Mouse (Mus musculus) CH12.LX (cell line): Measurements from ENCODE around the gene Tmem258.

Experiments
- BHLHE40 ChIP-seq: IDR thresholded peaks from 2 replicates; pipeline ENCODE4 v1.6.1; 2011; ENCODE audit warnings: mild to moderate bottlenecking, low read depth, low read length, improper control_type of control experiment
- CHD2 ChIP-seq: IDR thresholded peaks from 2 replicates; pipeline ENCODE4 v1.6.1; 2011; ENCODE audit warnings: low read length, improper control_type of control experiment
- CTCF ChIP-seq, 2 experiments: IDR thresholded peaks in 1 of 2; conservative IDR thresholded peaks in 1 of 2; 2 replicates each; pipeline ENCODE4 v1.5.1; 2011 to 2012; ENCODE audit warnings: low read depth in 2 of 2, low read length in 2 of 2, improper control_type of control experiment in 1 of 2, inconsistent platforms in 1 of 2, mild to moderate bottlenecking in 1 of 2, moderate library complexity in 1 of 2
- EP300 ChIP-seq: IDR thresholded peaks from 2 replicates; pipeline ENCODE4 v1.6.1; 2011; ENCODE audit warnings: low read length, improper control_type of control experiment
- HCFC1 ChIP-seq: IDR thresholded peaks from 2 replicates; pipeline ENCODE4 v1.6.1; 2012; ENCODE audit warnings: low read depth, mild to moderate bottlenecking, inconsistent platforms, low read length, improper control_type of control experiment
- KAT2A ChIP-seq: IDR thresholded peaks from 2 replicates; pipeline ENCODE4 v1.6.1; 2012; ENCODE audit warnings: low read length, improper control_type of control experiment, inconsistent platforms; ENCODE audit not compliant: insufficient replicate concordance
- MAX ChIP-seq: IDR thresholded peaks from 2 replicates; pipeline ENCODE4 v1.6.1; 2011; ENCODE audit warnings: low read length, improper control_type of control experiment
- POLR2A ChIP-seq: IDR thresholded peaks from 2 replicates; pipeline ENCODE4 v1.6.1; 2011; ENCODE audit warnings: low read depth, mild to moderate bottlenecking, improper control_type of control experiment, low read length
- POLR2AphosphoS2 ChIP-seq: IDR thresholded peaks from 2 replicates; pipeline ENCODE4 v1.6.1; 2011; ENCODE audit warnings: low read depth, low read length, improper control_type of control experiment
- RAD21 ChIP-seq: IDR thresholded peaks from 2 replicates; pipeline ENCODE4 v1.6.1; 2011; ENCODE audit warnings: low read depth, mild to moderate bottlenecking, low read length, improper control_type of control experiment, moderate library complexity
- TCF12 ChIP-seq: IDR thresholded peaks from 2 replicates; pipeline ENCODE4 v1.6.1; 2014; ENCODE audit warnings: low read depth, mild to moderate bottlenecking, inconsistent platforms, low read length, improper control_type of control experiment
- ZMIZ1 ChIP-seq: IDR thresholded peaks from 2 replicates; pipeline ENCODE4 v1.6.1; 2012; ENCODE audit warnings: low read depth, mild to moderate bottlenecking, inconsistent platforms, low read length, improper control_type of control experiment
- ZNF384 ChIP-seq: IDR thresholded peaks from 2 replicates; pipeline ENCODE4 v1.6.1; 2012; ENCODE audit warnings: low read depth, low read length, improper control_type of control experiment, inconsistent platforms

DNA sequence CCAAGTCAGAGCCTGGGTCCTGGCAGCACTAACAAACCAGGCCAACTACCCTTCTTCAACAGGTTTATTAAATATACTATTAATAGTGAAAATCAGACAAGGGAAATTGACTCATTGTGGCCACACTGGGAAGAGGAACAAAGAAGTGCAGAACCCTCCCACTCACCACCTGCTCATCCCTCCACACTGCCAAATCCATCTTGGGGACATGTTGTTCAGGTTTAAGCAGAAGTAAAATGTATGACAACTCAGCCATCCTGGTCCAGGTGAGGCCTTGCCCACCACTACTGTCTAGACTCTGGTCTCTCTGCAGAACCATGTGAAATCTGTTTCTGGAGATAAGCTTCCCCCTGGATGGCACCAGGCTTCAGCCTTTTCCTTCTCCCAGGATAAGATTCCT, 32.0 kb upstream of the Tmem258 start:
- TF ChIP-seq ZNF384 (no peak), RAD21 (no peak), CTCF (conservative IDR thresholded peaks at IDR 0.05 in 1 of 2, IDR thresholded peaks at IDR 0.05 in 1 of 2; ENCODE audit: low read depth in 2 of 2, low read length in 2 of 2) (no peak), EP300 (peak; percentile 23; the same call in 1 of the 2 replicates), ZMIZ1 (no peak), KAT2A (no peak), MAX (no peak), BHLHE40 (no peak), CHD2 (no peak), TCF12 (no peak), POLR2A (no peak), POLR2AphosphoS2 (no peak), HCFC1 (no peak)
